Mouse (Mus musculus) CH12F3 (cell line): ENCODE measurements around the gene Pcsk6.
"Not testable (repeated sequence)": the region's sequence is repeated elsewhere in the genome, so short reads cannot be mapped to it uniquely, and the experiment has no call there.

Experiments used
- in situ Hi-C: fragments of 300-500 bp; cut with MboI; formaldehyde crosslinking; loops from 2 replicates; pipeline ENCODE4 v1.14.3; 2020; ENCODE audit warnings: low sequenced_read_pairs

Pcsk6 gene

GRCm38 (mm10) chr7:65934238-65934970, 72.9 kb downstream of the Pcsk6 start:
- in situ Hi-C loops, result not testable (repeated sequence)

DNA sequence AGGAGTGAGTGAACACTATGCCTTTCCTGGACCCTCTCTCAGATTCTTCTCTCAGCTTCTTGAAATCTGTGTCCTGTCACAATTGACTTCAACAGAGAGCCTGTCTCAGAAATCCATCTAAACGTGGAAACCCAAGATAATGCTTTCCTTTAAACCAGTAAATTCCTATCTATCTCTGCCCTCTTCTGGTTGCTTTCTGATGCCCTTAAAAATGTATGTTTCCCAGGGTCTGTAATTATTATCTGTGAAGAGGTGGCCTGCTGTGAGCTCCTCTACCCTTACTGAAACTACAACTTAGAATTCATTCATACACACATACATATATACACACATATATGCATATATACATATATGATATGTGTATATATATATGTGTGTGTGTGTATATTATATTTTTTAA, 73.7 kb downstream of the Pcsk6 start:
- in situ Hi-C loops, result no loop called here

DNA sequence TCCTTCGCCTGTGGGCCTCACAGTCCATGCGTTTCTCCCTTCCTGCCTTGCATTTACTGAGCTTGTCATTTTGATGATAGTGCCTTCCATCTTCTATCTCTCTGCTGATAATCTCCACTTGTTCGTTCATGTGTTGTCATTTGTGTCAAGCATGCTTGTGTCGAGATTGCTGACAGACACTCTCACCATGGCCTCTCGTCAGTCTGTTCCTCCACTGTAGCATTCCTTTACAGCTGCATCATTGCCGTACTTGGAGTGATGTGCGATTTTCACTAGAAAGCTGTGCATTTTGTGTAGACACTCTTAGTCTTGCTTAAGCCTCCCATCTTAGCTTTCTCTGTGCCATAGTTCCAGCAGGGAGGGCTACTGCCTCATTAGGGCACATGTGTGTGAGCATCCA, 79.5 kb downstream of the Pcsk6 start:
- in situ Hi-C loops, result no loop called here

- in situ Hi-C loops, result no loop called here
Measured at GRCm38 (mm10) chr7:65945342-65945993, 83.9 kb downstream of the Pcsk6 start.

DNA sequence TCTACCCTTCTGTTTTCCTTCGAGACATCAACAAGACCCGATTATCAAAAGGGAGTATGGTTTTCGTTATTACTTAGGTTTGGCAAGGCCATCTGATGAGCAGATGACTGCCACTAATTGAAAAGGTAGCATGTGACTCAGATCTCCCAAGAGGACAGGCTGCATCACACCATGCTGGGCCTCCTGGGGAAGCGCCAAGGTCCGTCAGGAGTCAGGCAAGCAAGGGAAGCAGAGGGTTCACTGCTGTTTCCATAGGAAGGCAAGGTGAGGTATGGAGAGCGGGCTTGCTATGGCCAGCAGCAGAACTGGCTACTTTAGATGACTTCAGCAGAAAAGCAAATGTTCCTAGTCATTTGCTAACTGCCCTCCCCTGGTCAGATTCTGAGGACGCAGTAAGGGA, 84.9 kb downstream of the Pcsk6 start:
- in situ Hi-C loops, result no loop called here

DNA sequence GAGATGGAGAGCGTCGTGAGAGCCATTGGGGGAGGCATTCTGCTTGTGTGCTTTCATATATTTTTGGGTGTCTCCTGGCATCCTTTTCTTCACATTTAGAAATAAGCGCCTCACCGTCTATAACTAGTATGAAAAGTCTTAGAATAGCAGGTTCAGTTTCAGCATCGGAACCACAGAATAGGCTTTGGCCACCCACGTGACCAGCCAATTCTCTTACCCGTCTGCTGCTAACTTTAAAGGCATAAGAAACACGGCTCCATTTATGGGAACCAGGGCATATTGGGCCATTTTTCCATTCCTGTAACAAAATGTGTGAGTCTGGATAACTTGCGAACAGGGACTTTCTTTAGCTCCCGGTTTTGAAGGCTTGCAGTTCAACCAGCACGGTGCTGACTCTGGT, 87.4 kb downstream of the Pcsk6 start:
- in situ Hi-C loops, result no loop called here

GRCm38 (mm10) chr7:65954583-65954982, 93.0 kb downstream of the Pcsk6 start:
- in situ Hi-C loops, result no loop called here

DNA sequence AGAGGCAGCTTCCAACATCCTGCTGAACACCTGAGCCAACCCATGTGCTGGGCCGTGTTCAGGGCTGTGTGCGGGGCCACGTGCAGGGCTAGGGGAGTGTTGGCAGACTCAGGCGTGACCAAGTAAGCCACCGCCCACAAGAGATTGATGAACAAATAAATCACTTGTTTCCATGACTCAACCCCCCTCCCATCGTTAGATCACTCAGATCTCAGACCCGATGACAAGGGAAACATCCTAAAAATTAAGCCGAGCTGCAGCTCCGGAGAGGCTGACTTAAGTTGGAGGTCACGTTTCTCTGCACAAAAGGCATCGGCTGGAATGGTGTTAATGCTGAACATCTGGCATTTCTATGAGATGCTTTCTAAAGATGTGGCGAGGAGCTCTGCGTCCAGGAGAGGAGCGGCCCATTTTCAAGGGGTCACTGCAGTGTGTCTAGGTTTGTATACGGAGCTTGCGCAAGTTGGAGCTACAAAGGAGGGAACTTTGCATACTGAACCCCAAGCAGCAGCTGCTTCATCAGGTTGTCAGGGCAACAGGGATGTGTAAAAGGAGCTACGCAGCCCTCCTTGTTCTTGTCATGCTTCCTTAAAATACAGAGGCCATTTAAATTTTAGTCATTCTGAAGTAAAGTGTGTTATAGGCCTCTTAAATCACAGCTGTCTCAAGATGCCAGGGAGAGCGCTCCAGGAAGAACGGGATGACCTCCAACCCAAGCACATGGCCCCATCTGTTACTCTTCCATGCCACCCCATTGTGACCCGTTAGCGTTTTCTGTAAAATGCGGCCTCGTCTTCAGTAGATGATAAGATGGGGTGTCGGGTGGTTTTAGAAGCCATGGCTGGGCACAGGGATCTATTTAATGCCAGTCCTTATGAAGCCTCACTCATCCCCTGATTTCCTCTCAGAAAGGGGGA, 94.0 kb downstream of the Pcsk6 start:
- in situ Hi-C loops, result no loop called here

DNA sequence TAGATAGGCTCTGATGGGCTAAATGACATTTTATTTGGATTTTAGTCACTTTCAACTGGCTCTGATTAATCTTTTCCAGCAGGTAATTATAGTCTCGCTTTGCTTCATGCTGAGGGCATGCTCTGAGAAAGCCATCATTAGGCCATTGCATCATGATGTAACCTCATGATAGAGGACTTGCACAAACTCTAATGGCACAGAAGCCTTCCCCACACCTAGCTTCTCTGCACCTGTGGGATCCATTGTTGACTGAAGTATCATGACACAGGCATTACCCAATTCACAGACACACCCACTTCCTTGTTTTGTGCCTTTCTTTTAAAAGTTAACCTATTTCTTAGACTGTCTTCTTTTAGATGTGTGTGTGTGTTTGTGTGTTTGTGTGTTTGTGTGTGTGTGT, 95.7 kb downstream of the Pcsk6 start:
- in situ Hi-C loops, result no loop called here

DNA sequence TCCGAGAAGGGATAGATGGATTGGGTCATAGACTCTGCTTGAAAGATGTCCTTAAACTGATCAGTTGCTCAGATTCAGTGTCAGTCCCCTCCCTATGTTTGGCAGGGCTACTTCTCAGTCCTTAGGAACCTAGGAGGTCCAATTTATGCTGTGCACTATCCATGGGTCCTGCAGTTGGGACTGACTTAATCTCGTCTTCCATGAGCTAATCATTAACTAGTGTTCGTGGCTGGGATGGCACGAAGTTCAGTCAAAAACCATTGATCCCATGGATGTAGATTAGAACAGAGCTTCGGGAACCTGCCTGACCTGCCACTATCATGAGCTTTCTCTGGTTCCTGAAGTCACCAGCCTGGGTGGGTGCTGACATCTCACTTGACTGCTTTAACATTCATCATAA, 96.6 kb downstream of the Pcsk6 start:
- in situ Hi-C loops, result no loop called here

DNA sequence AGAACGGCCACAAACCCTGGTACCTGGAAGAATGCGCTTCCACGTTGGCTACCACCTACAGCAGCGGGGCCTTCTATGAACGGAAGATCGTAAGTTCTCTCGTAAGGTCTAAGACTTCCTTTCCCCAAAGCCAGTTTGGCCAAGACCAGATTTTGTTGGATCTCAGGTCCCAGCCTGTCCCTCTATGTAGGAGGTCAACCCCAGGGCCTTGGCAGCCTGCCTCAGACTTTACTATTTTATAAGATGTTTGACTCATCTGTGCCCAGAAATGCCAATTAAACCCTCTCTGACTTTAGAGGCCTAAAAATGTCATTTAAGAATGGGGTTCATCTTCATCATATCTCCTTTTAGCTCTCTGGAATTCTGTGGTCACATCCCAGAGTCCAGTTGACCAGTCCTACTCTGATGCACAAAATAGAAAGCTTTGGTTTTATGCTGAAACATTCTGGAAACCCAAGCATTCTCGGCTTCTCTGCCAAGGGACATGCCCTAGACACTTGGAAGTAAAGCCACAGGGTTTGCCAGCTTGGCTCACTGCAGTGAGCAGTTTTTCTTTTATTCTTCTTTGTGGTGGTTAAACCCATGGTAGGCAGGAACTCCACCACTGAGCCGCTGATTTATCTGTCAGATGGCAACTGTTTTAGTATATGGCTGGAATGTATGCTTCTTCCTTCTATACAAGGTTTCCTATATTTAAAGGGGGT, 97.8 kb downstream of the Pcsk6 start:
- in situ Hi-C loops, result no loop called here

DNA sequence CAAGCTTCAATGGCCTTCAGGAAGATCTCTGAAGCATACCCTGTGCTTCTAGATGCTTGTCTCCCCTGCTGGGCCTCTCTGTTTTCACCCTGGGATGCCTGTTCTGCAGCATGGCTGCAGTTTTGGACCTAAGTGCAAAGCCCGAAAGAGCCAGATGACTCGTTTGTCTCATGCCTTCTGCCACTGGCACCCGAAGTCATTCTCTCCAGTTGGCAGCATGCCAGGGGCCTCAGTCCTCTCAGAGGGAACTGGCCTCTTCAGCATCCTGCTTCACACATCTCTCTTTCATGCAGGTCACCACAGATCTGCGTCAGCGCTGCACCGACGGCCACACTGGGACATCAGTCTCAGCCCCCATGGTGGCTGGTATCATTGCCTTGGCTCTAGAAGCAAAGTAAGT, 101.1 kb downstream of the Pcsk6 start:
- in situ Hi-C loops, result no loop called here

DNA sequence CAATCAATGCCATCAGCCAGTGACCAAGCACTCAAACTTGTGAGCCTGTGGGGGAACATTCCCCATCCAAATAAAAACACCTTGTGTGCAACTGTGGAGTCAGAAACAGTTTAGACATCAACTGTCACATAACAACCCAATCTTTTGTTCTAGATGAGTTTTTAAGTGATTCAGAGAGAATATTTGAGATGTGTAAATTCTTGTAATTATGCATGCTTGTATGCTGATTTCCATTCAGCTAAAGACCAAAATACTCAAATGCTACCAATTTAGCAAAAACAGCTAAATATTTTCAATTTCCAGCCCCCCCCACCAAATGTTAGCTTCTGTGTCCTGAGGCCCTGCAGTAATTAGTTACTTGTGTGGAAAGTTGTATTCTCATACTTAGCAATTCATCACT, 102.9 kb downstream of the Pcsk6 start:
- in situ Hi-C loops, result no loop called here

- in situ Hi-C loops, result no loop called here
Measured at GRCm38 (mm10) chr7:65971301-65971700, 109.8 kb downstream of the Pcsk6 start.

DNA sequence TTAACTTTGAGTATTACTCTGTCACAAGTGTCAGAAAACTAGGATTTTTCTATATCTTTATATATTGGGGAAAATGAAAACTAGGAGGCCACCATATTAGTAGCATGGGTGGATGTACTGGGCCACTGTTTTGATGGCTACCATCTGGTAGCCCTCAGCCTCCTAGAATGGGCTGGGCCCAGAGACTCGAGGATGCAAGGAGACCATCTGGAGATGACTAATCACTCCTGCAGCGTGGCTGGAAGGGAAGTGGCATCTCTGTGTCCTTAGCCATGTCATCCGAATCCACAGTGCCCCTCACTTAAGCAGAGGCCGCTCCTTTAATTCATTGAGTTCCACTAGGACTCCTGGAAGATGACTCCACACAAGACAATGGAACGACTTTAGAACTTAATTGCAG, 115.8 kb downstream of the Pcsk6 start:
- in situ Hi-C loops, result no loop called here

GRCm38 (mm10) chr7:65977977-65978376, 116.4 kb downstream of the Pcsk6 start:
- in situ Hi-C loops, result no loop called here

GRCm38 (mm10) chr7:65978996-65979823, 117.7 kb downstream of the Pcsk6 start:
- in situ Hi-C loops, result no loop called here

GRCm38 (mm10) chr7:65980000-65980399, 118.5 kb downstream of the Pcsk6 start:
- in situ Hi-C loops, result no loop called here

DNA sequence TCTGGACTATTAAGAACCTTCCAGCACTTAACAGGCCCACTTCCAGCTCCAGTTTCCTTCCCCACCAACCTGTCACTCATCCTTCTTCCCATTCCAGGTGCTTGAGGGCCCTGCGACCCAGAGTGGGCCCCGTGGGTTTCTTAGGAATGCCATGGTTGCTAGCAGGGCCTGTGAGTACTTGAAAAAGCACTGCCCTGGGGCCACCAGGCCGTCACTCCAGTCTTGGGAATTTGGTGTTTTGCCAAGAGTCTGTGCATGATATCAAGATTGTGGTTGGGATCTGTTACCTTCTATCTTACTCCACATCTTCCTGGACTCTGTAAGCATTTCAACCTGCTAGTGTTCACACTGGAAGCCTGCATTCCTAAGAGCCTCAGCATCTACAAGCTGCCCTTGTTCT, 120.5 kb downstream of the Pcsk6 start:
- in situ Hi-C loops, result no loop called here

DNA sequence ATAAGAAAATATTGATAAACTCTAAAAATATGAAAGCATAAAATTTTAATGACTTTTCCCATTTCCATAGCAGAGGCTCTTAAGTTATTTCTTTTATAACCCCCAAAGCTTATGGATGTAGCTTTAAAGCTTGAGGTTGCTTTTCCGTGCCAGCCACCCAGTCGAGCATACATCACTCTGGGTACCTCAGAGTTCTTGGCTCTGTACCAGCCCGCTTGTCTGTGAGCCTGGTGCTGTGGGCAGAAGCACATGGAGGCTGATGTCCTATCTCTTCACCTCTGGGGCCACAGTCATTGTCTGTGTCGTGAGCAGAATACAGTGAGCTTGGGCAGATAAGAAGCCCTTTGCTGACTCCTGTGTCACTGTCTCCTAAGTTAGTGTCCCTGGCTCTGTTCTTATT, 126.7 kb downstream of the Pcsk6 start:
- in situ Hi-C loops, result no loop called here
